Mouse (Mus musculus): Measurements from ENCODE around the gene Lama1.
"Not testable (repeated sequence)": the region's sequence is repeated elsewhere in the genome, so short reads cannot be mapped to it uniquely, and the experiment has no call there.

Gene Lama1

DNA sequence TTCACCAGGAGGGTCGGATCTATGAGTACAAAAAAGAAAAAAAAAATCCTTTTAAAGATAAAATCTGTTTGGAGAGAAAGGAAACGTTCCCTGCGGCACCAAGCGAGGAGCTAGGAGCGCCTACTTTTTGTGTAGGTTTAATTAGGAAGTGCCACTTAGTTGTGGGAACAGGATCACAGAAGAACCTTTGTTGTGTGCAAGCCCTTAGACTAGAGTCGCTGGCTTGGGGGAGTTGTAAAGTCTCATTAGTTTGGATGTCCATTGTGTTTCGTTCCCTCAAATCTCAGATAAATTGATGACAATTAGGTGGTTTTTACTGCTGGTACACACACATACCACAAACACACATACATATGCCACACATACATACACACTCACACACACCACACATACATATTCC lies 25.0 kb downstream of the Lama1 start:
- DNase-seq (ENCODE audit: low read depth, low spot score): no peak

DNA sequence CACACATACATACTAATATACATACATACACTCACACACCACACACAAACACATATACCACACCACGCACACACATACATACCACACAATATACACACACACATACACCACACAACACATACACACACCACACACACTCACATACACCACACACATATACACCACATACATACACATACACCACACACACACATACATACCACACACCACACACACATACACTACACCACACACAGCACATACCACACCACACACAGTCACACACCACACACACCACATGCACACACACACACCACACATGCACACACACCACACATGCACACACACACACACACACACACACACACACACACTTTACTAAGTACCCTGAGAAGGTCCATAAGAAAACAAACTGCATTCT lies 25.5 kb downstream of the Lama1 start:
- no peak for DNase-seq (ENCODE audit: low read depth, low spot score)

DNA sequence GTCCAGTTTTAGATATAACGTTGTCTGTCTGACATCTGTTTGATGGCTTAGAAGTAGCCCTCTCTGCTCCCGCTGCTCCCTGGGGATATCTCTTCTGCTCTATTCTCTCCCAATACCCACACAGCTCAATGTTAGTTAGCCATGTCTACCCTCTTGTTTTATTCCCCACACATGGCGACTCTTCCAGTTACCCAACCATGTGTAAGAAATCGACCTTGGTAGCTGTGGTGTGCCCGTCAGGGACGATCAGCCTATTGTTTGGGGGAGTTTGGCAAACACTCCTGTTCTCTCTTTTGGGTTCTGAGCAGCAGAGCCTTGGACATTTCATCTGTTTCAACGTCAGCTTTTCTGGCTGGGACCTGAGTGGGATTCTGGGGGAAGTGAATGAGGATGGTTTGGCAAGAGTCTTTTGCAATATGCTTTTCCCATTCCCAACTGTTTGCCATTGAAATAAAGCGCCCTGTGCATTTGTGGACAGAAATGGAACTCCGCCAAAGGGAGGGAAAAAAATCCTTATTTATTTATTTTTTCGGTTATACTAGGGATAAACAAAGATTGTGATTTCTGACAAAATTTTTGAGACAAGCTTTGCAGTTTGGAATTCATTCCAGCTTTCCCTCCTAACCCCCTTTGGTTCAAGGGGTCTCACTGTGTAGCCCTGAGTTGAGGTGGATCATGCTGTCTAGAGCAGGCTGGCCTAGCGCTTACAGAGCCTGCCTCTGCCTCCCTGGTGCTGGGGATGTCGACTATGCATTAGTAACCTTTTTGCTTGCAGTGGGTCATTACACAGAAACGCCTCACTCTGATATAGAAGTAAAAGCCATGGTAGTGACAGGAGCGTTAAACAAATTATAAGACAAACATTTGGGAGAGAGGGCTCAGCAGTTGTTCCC lies 26.4 kb downstream of the Lama1 start:
- no peak for DNase-seq (ENCODE audit: low read depth, low spot score)

DNA sequence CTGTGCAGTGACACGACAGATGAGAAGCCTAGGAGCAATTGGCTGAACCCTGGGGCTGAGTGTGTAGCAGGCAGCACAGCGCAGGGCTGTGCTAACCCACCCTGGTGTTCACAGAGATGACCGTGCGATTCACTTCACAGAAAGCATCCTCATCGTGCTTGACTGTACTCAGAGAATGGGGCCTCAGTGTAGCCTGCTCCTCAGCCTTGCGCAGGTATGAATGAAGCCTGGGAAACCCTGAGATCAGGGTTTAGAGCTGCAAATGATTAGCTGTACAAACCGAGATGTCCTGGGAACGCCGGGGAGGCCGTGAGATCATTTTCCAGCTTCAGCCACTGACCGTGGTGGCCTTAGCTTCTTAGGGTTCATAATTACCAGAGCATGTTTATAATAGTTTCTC lies 29.5 kb downstream of the Lama1 start:
- DNase-seq (ENCODE audit: low read depth, low spot score): no peak

DNA sequence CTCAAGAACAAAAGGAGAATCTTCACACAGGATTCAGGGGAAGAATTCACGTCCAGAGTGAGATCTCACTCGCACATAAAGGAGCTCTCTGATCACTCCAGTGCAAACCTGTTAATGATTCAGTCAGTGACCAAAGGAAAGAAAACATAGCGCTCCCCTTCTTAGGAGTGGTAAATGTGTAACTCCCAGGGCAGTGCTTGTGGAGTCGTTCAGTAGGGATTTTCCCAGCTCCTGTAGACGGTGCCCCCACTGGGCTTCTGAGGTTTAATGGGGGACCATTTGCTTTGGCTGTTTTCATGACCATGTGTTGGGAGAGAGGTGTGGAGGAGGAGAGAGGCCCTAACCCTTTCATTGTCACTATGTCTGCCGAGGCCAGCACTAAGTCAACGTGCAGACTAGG lies 31.7 kb downstream of the Lama1 start:
- DNase-seq (ENCODE audit: low read depth, low spot score): no peak

DNA sequence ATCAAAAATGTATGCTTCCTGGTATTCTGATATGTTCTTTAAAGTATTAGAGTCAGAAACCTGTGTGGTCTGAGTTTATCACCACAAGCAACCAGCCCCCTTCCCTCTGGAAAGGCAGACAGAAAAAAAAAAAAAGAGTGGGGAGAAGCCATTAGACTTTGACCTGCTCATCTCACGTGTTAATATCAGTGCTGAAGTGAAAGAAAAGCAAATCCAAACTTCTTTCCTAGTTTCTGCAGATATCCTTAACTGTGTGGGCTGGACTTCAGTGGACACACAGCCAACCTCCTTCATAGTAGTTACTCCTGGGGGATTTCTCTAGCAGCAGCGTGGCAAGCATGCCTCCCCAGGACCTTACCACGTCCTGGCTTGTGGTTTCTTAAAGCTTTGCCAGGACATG lies 34.0 kb downstream of the Lama1 start:
- DNase-seq (ENCODE audit: low read depth, low spot score): no peak

DNA sequence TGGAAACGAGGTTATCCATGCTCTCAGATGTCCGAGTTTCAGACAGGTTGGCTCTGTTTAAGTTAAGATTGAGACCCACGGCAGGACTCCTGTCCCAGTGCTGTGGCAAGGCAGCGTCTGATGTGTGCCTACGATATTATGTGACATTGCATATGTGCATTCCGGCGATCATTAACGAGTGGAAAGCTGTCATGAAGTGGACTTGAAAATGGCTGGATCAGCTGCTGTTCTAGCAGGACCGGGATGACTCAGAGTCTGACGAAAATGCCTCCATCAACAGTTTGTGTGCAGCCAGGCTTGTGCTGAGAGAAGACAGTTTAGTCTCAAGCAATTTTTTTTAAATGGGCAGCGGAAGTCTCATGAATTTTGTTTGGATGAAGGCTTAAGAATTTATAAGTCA lies 34.9 kb downstream of the Lama1 start:
- DNase-seq (ENCODE audit: low read depth, low spot score): no peak

DNA sequence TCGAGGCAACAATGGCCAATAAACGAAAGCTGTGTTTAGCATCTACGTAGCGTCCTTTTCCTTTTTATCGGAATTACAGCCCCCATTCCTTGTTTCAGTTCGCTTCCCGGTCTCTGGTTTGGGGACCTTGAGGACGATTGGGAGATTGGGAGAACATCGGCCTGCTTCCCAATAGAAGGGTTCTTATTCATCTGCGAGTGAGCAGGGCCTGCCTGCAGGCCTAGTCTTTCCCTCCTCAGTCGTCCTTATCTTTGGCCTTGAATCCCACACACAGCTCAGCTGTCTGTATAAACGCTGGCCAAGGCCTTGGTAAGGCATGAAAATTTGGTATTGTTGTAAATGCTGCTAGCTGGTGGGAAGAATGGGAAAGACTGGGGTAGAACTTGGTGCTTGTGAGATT lies 36.5 kb downstream of the Lama1 start:
- no peak for DNase-seq (ENCODE audit: low read depth, low spot score)

DNA sequence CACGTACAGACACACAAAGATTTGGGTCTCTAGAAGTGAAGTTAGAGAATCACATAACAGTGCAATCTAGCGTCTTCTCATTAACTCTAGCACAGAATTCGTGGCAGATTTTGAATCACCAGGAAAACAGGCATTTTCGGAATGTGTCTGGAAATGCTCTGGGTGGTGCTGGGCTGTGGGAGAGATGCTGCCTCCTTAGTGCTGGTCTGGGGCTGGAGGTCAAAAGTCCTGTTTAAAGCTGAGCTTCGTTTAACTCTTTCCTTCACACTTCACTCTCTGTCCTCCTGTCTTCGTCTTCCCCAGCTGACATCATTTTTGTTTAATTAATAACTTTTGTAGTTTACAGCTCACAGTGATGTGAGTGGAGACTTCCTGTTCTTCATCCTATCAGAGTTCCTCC lies 38.7 kb downstream of the Lama1 start:
- DNase-seq (ENCODE audit: low read depth, low spot score): no peak

DNA sequence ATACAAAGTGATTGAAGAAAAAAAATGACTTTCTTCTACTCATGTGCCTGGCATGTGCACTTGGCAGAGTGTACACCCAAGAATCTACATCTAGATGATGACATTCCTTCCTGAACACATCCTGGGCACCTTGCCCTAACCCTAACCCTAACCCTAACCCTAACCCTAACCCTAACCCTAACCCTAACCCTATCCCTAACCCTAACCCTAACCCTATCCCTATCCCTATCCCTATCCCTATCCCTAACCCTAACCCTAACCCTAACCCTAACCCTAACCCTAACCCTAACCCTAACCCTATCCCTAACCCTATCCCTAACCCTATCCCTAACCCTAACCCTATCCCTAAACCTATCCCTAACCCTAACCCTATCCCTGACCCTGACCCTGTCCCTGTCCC lies 44.2 kb downstream of the Lama1 start:
- not testable (repeated sequence) for DNase-seq (ENCODE audit: low read depth, low spot score)

DNA sequence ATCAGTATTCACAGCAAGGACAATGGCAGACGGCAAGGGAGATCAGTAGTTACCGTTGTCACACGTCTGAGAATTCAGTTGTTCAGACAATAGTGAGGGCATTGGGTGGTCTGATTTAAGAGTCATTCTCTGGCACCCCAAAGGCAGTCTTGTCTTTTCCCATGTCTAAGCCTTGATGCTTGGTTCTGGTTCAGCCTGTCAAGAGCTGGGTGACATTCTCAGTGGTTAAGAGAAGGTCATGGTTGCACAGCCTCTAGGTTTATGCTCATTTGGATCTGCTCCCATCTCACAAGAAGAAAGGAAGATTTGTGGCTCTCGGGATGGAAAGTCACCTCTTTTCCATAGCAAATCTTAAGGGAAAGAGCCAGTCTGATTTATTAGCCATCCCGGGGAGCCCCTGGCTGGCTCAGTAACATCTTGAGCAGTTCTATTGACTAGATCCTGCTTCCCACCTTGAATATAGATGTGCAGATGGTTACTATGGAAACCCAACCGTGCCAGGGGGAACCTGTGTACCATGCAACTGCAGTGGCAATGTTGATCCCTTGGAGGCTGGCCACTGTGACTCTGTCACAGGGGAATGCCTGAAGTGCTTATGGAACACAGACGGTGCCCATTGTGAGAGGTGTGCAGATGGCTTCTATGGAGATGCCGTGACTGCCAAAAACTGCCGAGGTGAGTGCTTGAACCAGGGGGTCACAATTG lies 67.3 kb downstream of the Lama1 start:
- DNase-seq (ENCODE audit: low read depth, low spot score): no peak

DNA sequence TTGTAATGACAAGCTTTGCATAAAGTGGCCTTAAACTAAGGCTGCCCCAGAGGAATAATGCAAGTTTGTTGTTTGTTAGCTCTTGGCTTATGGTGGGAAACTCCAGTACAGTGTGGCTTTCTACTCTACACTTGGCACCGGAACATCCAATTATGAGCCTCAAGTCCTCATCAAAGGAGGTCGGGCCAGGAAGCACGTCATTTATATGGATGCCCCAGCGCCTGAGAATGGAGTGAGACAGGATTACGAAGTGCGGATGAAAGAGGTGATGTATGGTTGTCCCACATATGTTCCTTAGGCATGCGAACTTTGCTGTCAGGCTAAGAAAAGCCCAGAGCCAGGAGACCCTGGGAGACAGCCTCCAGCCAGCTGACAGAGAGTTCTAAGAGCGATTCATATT lies 76.5 kb downstream of the Lama1 start:
- no peak for DNase-seq (ENCODE audit: low read depth, low spot score)

DNA sequence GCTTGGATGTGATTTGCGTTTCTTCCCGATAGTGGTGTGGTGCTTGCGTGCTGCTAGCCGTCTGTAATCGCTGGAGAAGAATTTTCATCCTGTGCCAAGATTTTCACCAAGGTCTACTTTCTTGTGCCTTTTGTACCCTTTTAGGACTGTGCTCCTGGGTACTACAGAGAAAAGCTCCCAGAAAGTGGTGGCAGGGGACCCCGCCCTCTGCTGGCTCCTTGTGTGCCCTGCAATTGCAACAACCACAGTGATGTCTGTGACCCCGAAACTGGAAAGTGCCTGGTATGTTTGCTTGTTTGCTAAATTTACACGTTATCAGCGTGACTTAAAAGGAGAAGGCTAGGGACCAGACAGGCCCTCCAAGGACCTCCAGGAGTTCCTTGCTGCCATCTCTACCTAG lies 79.7 kb downstream of the Lama1 start:
- peak; percentile 19 for DNase-seq (ENCODE audit: low read depth, low spot score)

DNA sequence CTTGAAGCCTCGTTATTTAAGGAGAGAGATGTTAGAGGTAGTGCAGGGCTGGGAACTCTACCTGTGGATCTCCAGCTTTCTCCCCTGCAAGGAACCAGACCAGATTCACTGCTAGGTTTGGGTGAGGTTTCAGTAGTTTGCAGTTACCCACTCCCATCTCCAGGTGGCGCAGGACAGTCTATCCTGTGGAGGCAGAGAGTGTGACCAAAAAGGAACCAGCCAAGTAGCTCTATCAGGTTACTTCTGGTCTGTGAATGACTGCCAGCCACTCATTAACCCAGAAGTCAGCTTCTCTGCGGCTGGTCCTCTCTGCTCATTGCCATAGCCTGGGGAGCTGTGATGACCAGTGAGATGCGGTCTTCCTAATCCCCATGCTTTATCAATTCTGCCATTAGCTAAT lies 82.8 kb downstream of the Lama1 start:
- DNase-seq (ENCODE audit: low read depth, low spot score): peak; percentile 49

DNA sequence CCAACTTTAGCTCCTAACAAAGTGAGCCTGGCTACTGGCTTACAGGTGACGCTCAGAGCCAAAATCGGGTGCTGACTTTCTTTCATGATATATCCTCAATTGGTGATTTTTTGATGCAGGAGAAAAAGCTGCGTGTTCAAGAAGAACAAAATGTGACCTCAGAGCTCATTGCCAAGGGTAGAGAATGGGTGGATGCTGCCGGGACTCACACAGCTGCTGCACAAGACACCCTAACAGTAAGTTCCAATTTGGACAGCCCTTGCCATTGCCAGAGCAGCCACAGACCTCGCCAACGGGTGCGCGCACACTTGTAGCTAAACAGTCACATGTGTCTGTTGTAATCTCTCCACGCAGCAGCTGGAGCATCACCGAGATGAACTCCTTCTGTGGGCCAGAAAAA lies 94.0 kb downstream of the Lama1 start:
- no peak for DNase-seq (ENCODE audit: low read depth, low spot score)

DNA sequence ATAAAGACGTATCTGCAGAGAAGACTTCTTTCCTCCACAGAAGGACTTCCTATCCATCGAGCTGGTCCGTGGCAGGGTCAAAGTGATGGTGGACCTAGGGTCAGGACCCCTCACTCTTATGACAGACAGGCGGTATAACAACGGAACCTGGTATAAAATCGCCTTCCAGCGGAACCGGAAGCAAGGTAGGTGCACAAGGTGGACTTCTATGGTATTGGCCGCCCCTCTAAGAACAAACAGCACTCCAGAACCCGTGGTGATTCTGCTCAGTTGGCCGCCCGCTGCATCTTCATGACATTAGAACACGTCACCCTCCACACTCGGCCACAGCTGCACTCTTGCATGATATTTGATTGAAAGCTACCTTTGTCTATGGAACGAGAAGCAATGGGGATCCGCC lies 112.1 kb downstream of the Lama1 start:
- DNase-seq (ENCODE audit: low read depth, low spot score): no peak

DNA sequence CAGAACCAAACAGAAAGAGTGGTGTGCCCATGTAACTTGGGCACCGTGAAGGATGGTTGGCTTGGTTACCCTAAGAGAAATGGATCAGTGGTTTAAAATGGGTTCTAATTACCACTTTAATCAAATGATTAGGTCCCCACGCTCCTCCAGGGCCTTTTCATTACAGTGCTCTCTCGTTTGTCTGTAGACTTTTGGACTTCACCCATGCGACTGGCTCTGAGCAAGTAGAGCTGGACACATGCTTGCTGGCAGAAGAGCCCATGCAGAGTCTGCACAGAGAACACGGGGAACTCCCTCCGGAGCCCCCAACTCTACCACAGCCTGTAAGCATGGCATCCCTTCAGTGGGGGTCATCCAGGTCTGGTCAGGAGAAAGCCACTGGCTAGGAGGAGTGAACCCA lies 116.6 kb downstream of the Lama1 start:
- DNase-seq (ENCODE audit: low read depth, low spot score): no peak

DNA sequence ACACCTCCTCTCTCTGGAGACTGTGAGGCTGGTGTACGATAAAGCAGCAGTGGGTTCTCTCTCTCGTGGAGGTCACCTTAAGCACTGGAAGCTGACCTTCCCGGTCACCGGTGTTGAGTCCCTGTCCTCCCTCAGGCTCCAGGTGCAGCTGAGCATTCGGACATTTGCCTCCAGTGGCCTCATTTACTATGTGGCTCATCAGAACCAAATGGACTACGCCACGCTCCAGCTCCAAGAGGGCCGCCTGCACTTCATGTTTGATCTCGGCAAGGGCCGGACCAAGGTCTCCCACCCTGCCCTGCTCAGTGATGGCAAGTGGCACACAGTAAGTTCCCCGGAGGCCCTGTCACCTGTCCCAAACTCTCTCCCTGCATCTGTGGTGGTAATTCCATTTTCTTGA lies 118.7 kb downstream of the Lama1 start:
- DNase-seq (ENCODE audit: low read depth, low spot score): no peak

DNA sequence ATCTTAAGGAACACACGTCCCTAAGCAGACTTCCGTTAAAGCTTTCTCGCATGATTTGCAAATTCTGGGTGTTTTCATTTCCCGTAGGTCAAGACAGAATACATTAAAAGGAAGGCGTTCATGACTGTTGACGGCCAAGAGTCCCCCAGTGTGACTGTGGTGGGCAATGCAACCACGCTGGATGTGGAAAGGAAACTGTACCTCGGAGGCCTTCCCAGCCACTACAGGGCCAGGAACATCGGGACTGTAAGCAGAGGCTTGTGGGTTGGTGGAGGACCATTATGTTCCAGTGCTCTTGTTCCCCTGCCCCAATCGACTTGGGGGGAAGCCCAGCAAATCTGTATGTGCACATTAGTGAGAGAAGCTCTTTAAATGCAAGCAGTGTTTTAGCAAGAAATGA lies 119.9 kb downstream of the Lama1 start:
- DNase-seq (ENCODE audit: low read depth, low spot score): no peak

DNA sequence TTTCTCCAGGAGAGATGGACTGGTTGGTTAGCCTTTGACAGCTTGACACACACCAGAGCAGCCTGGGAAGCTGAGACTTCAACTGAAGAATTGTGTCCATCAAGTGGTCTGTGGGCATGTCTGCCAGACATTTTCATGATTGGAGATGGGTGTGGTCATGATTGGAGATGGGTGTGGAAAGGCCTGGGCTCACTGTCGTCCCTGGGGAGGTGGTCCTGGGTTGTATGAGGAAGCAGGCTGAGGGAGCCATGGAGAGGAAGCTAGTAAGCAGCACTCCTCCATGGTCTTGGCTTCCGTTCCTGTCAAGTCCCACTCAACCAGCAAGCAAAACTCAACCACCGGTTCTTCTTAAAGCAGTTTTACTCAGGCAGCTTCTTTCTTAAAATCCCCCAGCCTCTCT lies 130.4 kb downstream of the Lama1 start:
- no peak for DNase-seq (ENCODE audit: low read depth, low spot score)

DNA sequence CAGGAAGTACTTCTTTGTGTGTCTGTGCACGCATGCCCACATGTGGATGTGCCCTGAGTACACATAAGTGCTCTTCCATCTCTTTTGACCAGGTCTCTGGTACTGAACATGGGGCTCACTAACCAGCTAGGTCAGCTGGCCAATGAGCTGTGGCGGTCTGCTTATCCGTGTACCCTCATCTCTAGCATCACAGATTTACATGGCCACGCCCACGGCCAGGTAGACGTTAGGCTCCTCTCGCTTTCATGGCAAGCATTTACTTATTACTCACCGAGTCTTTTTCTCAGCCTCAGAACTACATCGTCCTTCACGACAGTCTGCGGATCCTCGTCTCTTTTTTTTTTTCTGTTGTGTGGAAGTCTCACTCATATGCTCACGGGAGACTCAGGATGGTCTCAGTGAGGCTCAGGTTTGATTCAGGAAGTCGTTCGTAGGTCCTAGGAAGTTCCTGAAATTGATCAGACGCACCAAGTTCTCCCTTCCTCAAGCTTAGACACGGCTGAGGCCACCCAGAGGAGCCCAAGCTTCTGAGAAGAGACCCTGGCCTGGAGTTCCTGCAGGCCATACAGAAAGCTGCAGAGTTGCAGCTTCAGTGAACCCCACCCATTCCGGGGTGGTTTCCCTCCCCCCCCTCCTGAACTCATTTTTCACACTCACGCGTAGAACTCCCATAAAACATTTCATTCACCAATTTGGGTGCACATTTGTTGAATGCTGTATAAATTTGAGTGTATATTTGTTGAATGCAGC lies 139.3 kb downstream of the Lama1 start:
- DNase-seq (ENCODE audit: low read depth, low spot score): no peak

DNA sequence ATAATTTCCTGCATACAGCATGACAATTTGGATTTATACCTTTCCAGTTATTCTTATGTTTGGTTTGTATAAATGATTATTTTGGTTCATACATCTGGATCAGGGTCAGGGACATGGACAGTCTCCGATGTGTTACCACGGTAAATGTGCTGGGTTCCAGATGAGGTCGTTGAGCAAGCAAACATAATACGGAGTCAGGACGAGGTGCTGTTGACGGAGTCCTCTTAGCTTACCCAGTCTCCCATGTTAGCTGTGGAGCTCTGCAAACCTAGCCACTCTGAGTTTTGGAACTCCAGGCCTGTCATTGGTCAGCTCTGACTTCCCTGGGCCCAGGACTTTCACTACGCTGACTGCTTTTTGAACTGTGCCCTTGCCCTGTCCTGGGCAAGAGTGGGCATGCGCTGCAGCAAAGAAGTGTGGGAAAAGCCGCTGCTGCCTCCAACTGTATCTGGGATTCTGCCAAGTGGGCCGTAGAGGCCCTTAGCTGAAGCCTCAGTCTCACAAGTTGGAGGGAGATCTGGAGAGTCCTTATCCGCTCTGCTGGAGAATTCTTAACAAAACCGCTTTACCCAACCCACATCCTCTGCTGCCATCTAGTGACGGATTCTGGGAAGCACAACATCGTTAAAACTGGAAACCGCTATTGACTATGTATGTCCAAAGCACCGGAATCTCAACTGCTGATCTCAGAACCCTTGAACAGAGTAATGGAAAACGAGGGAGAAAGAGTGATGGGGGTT lies 140.5 kb downstream of the Lama1 start:
- DNase-seq (ENCODE audit: low read depth, low spot score): peak; percentile 85
